Mouse (Mus musculus): ENCODE data around the gene Rnase1. TPM values are rescaled to one million over a fixed set of nuclear protein-coding genes. Genes with fewer than 3 reads are reported as not detected.

Gene Rnase1
- polyA plus RNA-seq, 1 experiment from 2014 or later, result not detected

GRCm38 (mm10) chr14:51156056-51156735 is 9.6 kb upstream of the Rnase1 start:
- Histone ChIP-seq H3K4me1 (replicated peaks) (no peaks in the 10 kb centered on the region), H3K4me2 (no peak overlapping the region), H3K9me3 (no peaks in the 10 kb centered on the region), H3K4me3 (replicated peaks) (no peak overlapping the region), H3K9ac (replicated peaks) (no peak overlapping the region), H3K27me3 (no peaks in the 10 kb centered on the region), H3K27ac (no peak overlapping the region), H3K36me3 (no peaks in the 10 kb centered on the region)
- ATAC-seq (ENCODE audit: insufficient number of reproducible peaks, insufficient read depth, low FRiP score, low TSS enrichment, low read depth), result no peak
- WGBS, result 86% methylated on average over 5 of the region's 5 CpGs

GRCm38 (mm10) chr14:51152249-51152870 is 5.8 kb upstream of the Rnase1 start:
- H3K4me1 ChIP-seq (replicated peaks), result no peaks in the 10 kb centered on the region
- WGBS, result 69% methylated on average over 5 of the region's 5 CpGs
- ATAC-seq (ENCODE audit: insufficient number of reproducible peaks, insufficient read depth, low FRiP score, low TSS enrichment, low read depth), result no peak
- no peaks in the 10 kb centered on the region for H3K9me3 ChIP-seq
- H3K27me3 ChIP-seq, result no peaks in the 10 kb centered on the region
- no peak overlapping the region for H3K4me3 ChIP-seq (replicated peaks)
- H3K4me2 ChIP-seq, result no peak overlapping the region
- H3K36me3 ChIP-seq, result no peaks in the 10 kb centered on the region
- no peak overlapping the region for H3K9ac ChIP-seq (replicated peaks)
- H3K27ac ChIP-seq, result no peak overlapping the region

- Histone ChIP-seq H3K4me1 (replicated peaks) (no peaks in the 10 kb centered on the region), H3K9me3 (no peaks in the 10 kb centered on the region), H3K4me2 (no peak overlapping the region), H3K4me3 (replicated peaks) (no peak overlapping the region), H3K9ac (replicated peaks) (no peak overlapping the region), H3K27me3 (no peaks in the 10 kb centered on the region), H3K36me3 (no peaks in the 10 kb centered on the region), H3K27ac (no peak overlapping the region)
- 93% methylated on average over 3 of the region's 3 CpGs for WGBS
- no peak for ATAC-seq (ENCODE audit: insufficient number of reproducible peaks, insufficient read depth, low FRiP score, low TSS enrichment, low read depth)
Measured at GRCm38 (mm10) chr14:51150206-51150831, 3.7 kb upstream of the Rnase1 start.

GRCm38 (mm10) chr14:51149164-51149563 is 2.6 kb upstream of the Rnase1 start:
- no peaks in the 10 kb centered on the region for H3K27me3 ChIP-seq
- no peaks in the 10 kb centered on the region for H3K4me1 ChIP-seq (replicated peaks)
- no peaks in the 10 kb centered on the region for H3K36me3 ChIP-seq
- no peak for ATAC-seq (ENCODE audit: insufficient number of reproducible peaks, insufficient read depth, low FRiP score, low TSS enrichment, low read depth)
- H3K4me3 ChIP-seq (replicated peaks), result no peak overlapping the region
- no peak overlapping the region for H3K27ac ChIP-seq
- WGBS, result 21% methylated on average over 5 of the region's 5 CpGs
- H3K9ac ChIP-seq (replicated peaks), result no peak overlapping the region
- no peaks in the 10 kb centered on the region for H3K9me3 ChIP-seq
- no peak overlapping the region for H3K4me2 ChIP-seq

- H3K27me3 ChIP-seq, result no peaks in the 10 kb centered on the region
- 66% methylated on average over 3 of the region's 3 CpGs for WGBS
- no peaks in the 10 kb centered on the region for H3K36me3 ChIP-seq
- no peak overlapping the region for H3K4me3 ChIP-seq (replicated peaks)
- H3K9ac ChIP-seq (replicated peaks), result no peak overlapping the region
- no peaks in the 10 kb centered on the region for H3K9me3 ChIP-seq
- ATAC-seq (ENCODE audit: insufficient number of reproducible peaks, insufficient read depth, low FRiP score, low TSS enrichment, low read depth), result no peak
- H3K4me2 ChIP-seq, result no peak overlapping the region
- no peak overlapping the region for H3K27ac ChIP-seq
- no peaks in the 10 kb centered on the region for H3K4me1 ChIP-seq (replicated peaks)
Measured at GRCm38 (mm10) chr14:51148006-51148405, 1.4 kb upstream of the Rnase1 start.

GRCm38 (mm10) chr14:51145521-51145920 is 1.1 kb downstream of the Rnase1 start:
- Histone ChIP-seq H3K36me3 (no peaks in the 10 kb centered on the region), H3K4me1 (replicated peaks) (no peaks in the 10 kb centered on the region), H3K27ac (no peak overlapping the region), H3K4me3 (replicated peaks) (no peak overlapping the region), H3K9me3 (no peaks in the 10 kb centered on the region), H3K4me2 (no peak overlapping the region), H3K9ac (replicated peaks) (no peak overlapping the region), H3K27me3 (no peaks in the 10 kb centered on the region)
- WGBS, result 85% methylated on average over 6 of the region's 6 CpGs
- ATAC-seq (ENCODE audit: insufficient number of reproducible peaks, insufficient read depth, low FRiP score, low TSS enrichment, low read depth), result no peak

- Histone ChIP-seq H3K4me1 (replicated peaks) (no peaks in the 10 kb centered on the region), H3K9me3 (no peaks in the 10 kb centered on the region), H3K4me2 (no peak overlapping the region), H3K9ac (replicated peaks) (no peak overlapping the region), H3K27ac (no peak overlapping the region), H3K36me3 (no peaks in the 10 kb centered on the region), H3K27me3 (no peaks in the 10 kb centered on the region), H3K4me3 (replicated peaks) (no peak overlapping the region)
- no peak for ATAC-seq (ENCODE audit: insufficient number of reproducible peaks, insufficient read depth, low FRiP score, low TSS enrichment, low read depth)
- WGBS, result 92% methylated on average over 4 of the region's 4 CpGs
Measured at GRCm38 (mm10) chr14:51144451-51144850, 2.1 kb downstream of the Rnase1 start.

- Histone ChIP-seq H3K9me3 (no peaks in the 10 kb centered on the region), H3K4me2 (no peak overlapping the region), H3K27me3 (no peaks in the 10 kb centered on the region), H3K27ac (no peak overlapping the region), H3K4me1 (replicated peaks) (no peaks in the 10 kb centered on the region), H3K36me3 (no peaks in the 10 kb centered on the region), H3K9ac (replicated peaks) (no peak overlapping the region), H3K4me3 (replicated peaks) (no peak overlapping the region)
- ATAC-seq (ENCODE audit: insufficient number of reproducible peaks, insufficient read depth, low FRiP score, low TSS enrichment, low read depth), result no peak
- 76% methylated on average over 2 of the region's 2 CpGs for WGBS
Measured at GRCm38 (mm10) chr14:51143937-51144336, 2.6 kb downstream of the Rnase1 start.

GRCm38 (mm10) chr14:51143287-51143686 is 3.3 kb downstream of the Rnase1 start:
- no peaks in the 10 kb centered on the region for H3K4me1 ChIP-seq (replicated peaks)
- no peak for ATAC-seq (ENCODE audit: insufficient number of reproducible peaks, insufficient read depth, low FRiP score, low TSS enrichment, low read depth)
- H3K27ac ChIP-seq, result no peak overlapping the region
- no peak overlapping the region for H3K4me2 ChIP-seq
- H3K4me3 ChIP-seq (replicated peaks), result no peak overlapping the region
- no peaks in the 10 kb centered on the region for H3K9me3 ChIP-seq
- H3K27me3 ChIP-seq, result no peaks in the 10 kb centered on the region
- H3K9ac ChIP-seq (replicated peaks), result no peak overlapping the region
- H3K36me3 ChIP-seq, result no peaks in the 10 kb centered on the region
- WGBS, result 79% methylated on average over 4 of the region's 4 CpGs

GRCm38 (mm10) chr14:51142568-51142967 is 4.0 kb downstream of the Rnase1 start:
- Histone ChIP-seq H3K36me3 (no peaks in the 10 kb centered on the region), H3K27me3 (no peaks in the 10 kb centered on the region), H3K9me3 (no peaks in the 10 kb centered on the region), H3K4me3 (replicated peaks) (no peak overlapping the region), H3K4me2 (no peak overlapping the region), H3K9ac (replicated peaks) (no peak overlapping the region), H3K27ac (no peak overlapping the region), H3K4me1 (replicated peaks) (no peaks in the 10 kb centered on the region)
- ATAC-seq (ENCODE audit: insufficient number of reproducible peaks, insufficient read depth, low FRiP score, low TSS enrichment, low read depth), result no peak
- 91% methylated on average over 3 of the region's 3 CpGs for whole genome bisulfite sequencing

GRCm38 (mm10) chr14:51142119-51142518 is 4.5 kb downstream of the Rnase1 start:
- Histone ChIP-seq H3K9me3 (no peaks in the 10 kb centered on the region), H3K4me2 (no peak overlapping the region), H3K27ac (no peak overlapping the region), H3K27me3 (no peaks in the 10 kb centered on the region), H3K9ac (replicated peaks) (no peak overlapping the region), H3K4me3 (replicated peaks) (no peak overlapping the region), H3K36me3 (no peaks in the 10 kb centered on the region), H3K4me1 (replicated peaks) (no peaks in the 10 kb centered on the region)
- WGBS, result 86% methylated on average over 4 of the region's 4 CpGs
- ATAC-seq (ENCODE audit: insufficient number of reproducible peaks, insufficient read depth, low FRiP score, low TSS enrichment, low read depth), result no peak
